11 mouse cellular contexts compared by ENCODE assay signal in the genomic region with DNA sequence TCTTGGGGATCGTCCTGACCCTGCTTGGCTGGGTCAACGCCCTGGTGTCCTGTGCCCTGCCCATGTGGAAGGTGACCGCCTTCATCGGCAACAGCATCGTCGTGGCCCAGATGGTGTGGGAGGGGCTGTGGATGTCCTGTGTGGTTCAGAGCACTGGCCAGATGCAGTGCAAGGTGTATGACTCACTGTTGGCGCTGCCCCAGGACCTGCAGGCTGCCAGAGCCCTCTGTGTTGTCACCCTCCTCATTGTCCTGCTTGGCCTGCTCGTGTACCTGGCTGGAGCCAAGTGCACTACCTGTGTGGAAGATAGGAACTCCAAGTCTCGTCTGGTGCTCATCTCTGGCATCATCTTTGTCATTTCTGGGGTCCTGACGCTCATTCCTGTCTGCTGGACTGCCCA. TPM values are rescaled to one million over a fixed set of nuclear protein-coding genes. Genes with fewer than 3 reads are reported as not detected.
DNase-seq lines count a peak whose midpoint lies in the region; ATAC-seq and TF ChIP-seq lines count a peak whose summit lies in the region.
"Had no signal": no experiment of that assay in that cellular context is flagged by ENCODE, and none has a peak within 500 bp of the region (broad histone marks: within the 10 kb centered on the region; RNA-seq: fewer than 3 reads in every experiment).

No protein-coding gene starts in this region.

- H3K4me3 ChIP-seq in kidney, adult 2 months (ENCODE audit: insufficient read depth, low read depth, low read length), result no peak overlapping the region
- no peak overlapping the region for H3K4me3 ChIP-seq in ES-Bruce4 (ENCODE audit: low read depth, low read length)
- H3K4me3 ChIP-seq in lung, postnatal 0 days (ENCODE audit: low read depth, low read length), result no peak overlapping the region
- H3K4me3 ChIP-seq: left cerebral cortex, adult 2 months; limb, embryonic 15.5 days had no signal

- no peak overlapping the region for H3K4me2 ChIP-seq in lung, postnatal 0 days (replicated peaks; ENCODE audit: low read depth, low read length)
- H3K4me2 ChIP-seq: limb, embryonic 15.5 days had no signal

- DNase-seq in kidney, adult 2 months, result peak; percentile 45
- no peak for DNase-seq in kidney, postnatal 4 days
- peak; percentile 73 for DNase-seq in adrenal gland, postnatal 25 days
- peak; percentile 70 for DNase-seq in lung, postnatal 0 days (ENCODE audit: low spot score)

- H3K9ac ChIP-seq in ES-Bruce4 (ENCODE audit: low read depth, poor library complexity, severe bottlenecking), result no peak overlapping the region
- no peak overlapping the region for H3K9ac ChIP-seq in lung, postnatal 0 days (replicated peaks; ENCODE audit: low read depth)
- H3K9ac ChIP-seq: limb, embryonic 15.5 days had no signal

- H3K36me3 ChIP-seq in kidney, adult 2 months (ENCODE audit: control insufficient read depth, insufficient read depth, low read length), result no peaks in the 10 kb centered on the region
- H3K36me3 ChIP-seq in ES-Bruce4 (ENCODE audit: control insufficient read depth, insufficient read depth, low read length, poor library complexity, severe bottlenecking), result 0 out of 2 replicates have a peak, but pooled peaks cover 6% of the 10 kb centered on the region
- no peaks in the 10 kb centered on the region for H3K36me3 ChIP-seq in lung, postnatal 0 days (ENCODE audit: insufficient read depth, low read length)
- H3K36me3 ChIP-seq: limb, embryonic 15.5 days had no signal

- no peak for TF ChIP-seq POLR2A in kidney, adult 2 months (IDR thresholded peaks at IDR 0.05; ENCODE audit: low read depth, low read length)
- TF ChIP-seq POLR2A in ES-Bruce4 (IDR thresholded peaks at IDR 0.05; ENCODE audit: insufficient read depth, low read length), result no peak

- no peaks in the 10 kb centered on the region for H3K27me3 ChIP-seq in kidney, adult 2 months (replicated peaks; ENCODE audit: control insufficient read depth, insufficient read depth, low read length)
- no peaks in the 10 kb centered on the region for H3K27me3 ChIP-seq in ES-Bruce4 (ENCODE audit: control insufficient read depth, insufficient read depth, low read length, poor library complexity, severe bottlenecking)
- H3K27me3 ChIP-seq in lung, postnatal 0 days (replicated peaks; ENCODE audit: insufficient read depth, low read length), result peaks cover 14% of the 10 kb centered on the region; the same call in 1 of the 2 replicates

- TF ChIP-seq EP300 in ES-Bruce4 (IDR thresholded peaks at IDR 0.05; ENCODE audit: insufficient read depth, low read depth, low read length), result no peak
- no peak for TF ChIP-seq EP300 in lung, postnatal 0 days (IDR thresholded peaks at IDR 0.05)

- no peaks in the 10 kb centered on the region for H3K9me3 ChIP-seq in ES-Bruce4 (replicated peaks; ENCODE audit: control insufficient read depth, insufficient read depth, low read length, poor library complexity, severe bottlenecking)
- no peaks in the 10 kb centered on the region for H3K9me3 ChIP-seq in lung, postnatal 0 days (ENCODE audit: low read length)
- H3K9me3 ChIP-seq: limb, embryonic 15.5 days had no signal

- 47% methylated on average over 10 of the region's 10 CpGs for WGBS in kidney, adult 2 months
- WGBS in lung, postnatal 0 days, result 46% methylated on average over 10 of the region's 10 CpGs

- peaks cover 17% of the 10 kb centered on the region for H3K4me1 ChIP-seq in kidney, adult 2 months (ENCODE audit: control insufficient read depth, insufficient read depth, low read length)
- H3K4me1 ChIP-seq in ES-Bruce4 (ENCODE audit: control insufficient read depth, insufficient read depth, low read length), result peaks cover 12% of the 10 kb centered on the region
- peaks cover 6% of the 10 kb centered on the region; the same call in 1 of the 2 replicates for H3K4me1 ChIP-seq in lung, postnatal 0 days (ENCODE audit: insufficient read depth, low read depth, low read length)

- H3K27ac ChIP-seq in kidney, adult 2 months (ENCODE audit: insufficient read depth, low read depth, low read length), result no peak overlapping the region
- 0 out of 2 replicates have a peak overlapping the region, but pooled peaks have one; percentile 51 for H3K27ac ChIP-seq in ES-Bruce4 (ENCODE audit: insufficient read depth, low read length)
- no peak overlapping the region for H3K27ac ChIP-seq in lung, postnatal 0 days (ENCODE audit: low read length)
- H3K27ac ChIP-seq: left cerebral cortex, adult 2 months; limb, embryonic 15.5 days had no signal

- ATAC-seq in lung, postnatal 0 days, result peak; percentile 40
- ATAC-seq in activated CD4-positive, CD25-positive, alpha-beta regulatory T cell, adult 4 months, result no peak
- no peak for ATAC-seq in granulocyte monocyte progenitor cell, adult 5-6 weeks (replicated peaks; ENCODE audit: poor library complexity, severe bottlenecking)

- no peak for TF ChIP-seq CTCF in kidney, adult 2 months (conservative IDR thresholded peaks at IDR 0.05; ENCODE audit: insufficient read depth, insufficient read length, low read depth, low read length)
- no peak for TF ChIP-seq CTCF in ES-Bruce4 (IDR thresholded peaks at IDR 0.05; ENCODE audit: low read depth, low read length)
- TF ChIP-seq CTCF in lung, postnatal 0 days (IDR thresholded peaks at IDR 0.05), result no peak

RNA-seq across cellular contexts. Expression of gene Cldn6, which starts 2.0 kb away (rescaled TPM):
- polyA plus RNA-seq in kidney, adult 2 months (2012; rRNA removed), result 2.5 and 2.6 TPM in 2 replicates
- 300 and 333 TPM in 2 replicates for polyA plus RNA-seq in ES-Bruce4 (2011; ENCODE audit: insufficient read depth, insufficient read length, low read depth, missing spikeins)
- not detected in 2 replicates for total RNA-seq in adrenal gland, postnatal 25 days (2021)
- polyA plus RNA-seq in lung, postnatal 0 days (2015; fragmentation: Nextera tagmentation; extraction: Ambion mirVana), result 5.9 and 6.3 TPM in 2 replicates
- polyA plus RNA-seq in activated CD4-positive, CD25-positive, alpha-beta regulatory T cell, adult 4 months (2017; shearing (Covaris generic)), result not detected
- 0.67 TPM in 1 of 2 replicates, not detected in the other for total RNA-seq in granulocyte monocyte progenitor cell, adult 5-6 weeks (2014; fragmentation: Nextera tagmentation)
- not detected in 2 replicates for total RNA-seq in granulocyte monocyte progenitor cell, adult 5-6 weeks (2017)
- total RNA-seq: gastrocnemius, adult 18-20 months; left cerebral cortex, adult 2 months; megakaryocyte, adult 5-6 weeks had no signal

RNA-seq across cellular contexts. Expression of gene Cldn9, which starts 2.7 kb away (rescaled TPM):
- 0.14 and 0.45 TPM in 2 replicates for polyA plus RNA-seq in kidney, adult 2 months (2012; rRNA removed)
- polyA plus RNA-seq in ES-Bruce4 (2011; ENCODE audit: insufficient read depth, insufficient read length, low read depth, missing spikeins), result 1.7 and 2.9 TPM in 2 replicates
- total RNA-seq in adrenal gland, postnatal 25 days (2021), result not detected in 2 replicates
- 0.44 and 0.76 TPM in 2 replicates for polyA plus RNA-seq in lung, postnatal 0 days (2015; fragmentation: Nextera tagmentation; extraction: Ambion mirVana)
- not detected for polyA plus RNA-seq in activated CD4-positive, CD25-positive, alpha-beta regulatory T cell, adult 4 months (2017; shearing (Covaris generic))
- not detected in 2 replicates for total RNA-seq in granulocyte monocyte progenitor cell, adult 5-6 weeks (2014; fragmentation: Nextera tagmentation)
- total RNA-seq in granulocyte monocyte progenitor cell, adult 5-6 weeks (2017), result not detected in 2 replicates
- total RNA-seq: megakaryocyte, adult 5-6 weeks had no signal

RNA-seq across cellular contexts. Expression of gene Tnfrsf12a, which starts 3.8 kb away (rescaled TPM):
- 10.0 and 14.4 TPM in 2 replicates for polyA plus RNA-seq in kidney, adult 2 months (2012; rRNA removed)
- 51.7 and 61.7 TPM in 2 replicates for polyA plus RNA-seq in ES-Bruce4 (2011; ENCODE audit: insufficient read depth, insufficient read length, low read depth, missing spikeins)
- total RNA-seq in adrenal gland, postnatal 25 days (2021), result 76.5 and 130 TPM in 2 replicates
- polyA plus RNA-seq in lung, postnatal 0 days (2015; fragmentation: Nextera tagmentation; extraction: Ambion mirVana), result 50.4 and 53.8 TPM in 2 replicates
- polyA plus RNA-seq in activated CD4-positive, CD25-positive, alpha-beta regulatory T cell, adult 4 months (2017; shearing (Covaris generic)), result 1 to 10 TPM; 5.6 to 6.5 TPM
- total RNA-seq in granulocyte monocyte progenitor cell, adult 5-6 weeks (2014; fragmentation: Nextera tagmentation), result 5.1 and 7.8 TPM in 2 replicates
- 4.7 and 7.7 TPM in 2 replicates for total RNA-seq in granulocyte monocyte progenitor cell, adult 5-6 weeks (2017)

RNA-seq across cellular contexts. Expression of gene Thoc6, which starts 7.4 kb away (rescaled TPM):
- 14.2 and 15.7 TPM in 2 replicates for polyA plus RNA-seq in kidney, adult 2 months (2012; rRNA removed)
- 57.3 and 63.1 TPM in 2 replicates for polyA plus RNA-seq in ES-Bruce4 (2011; ENCODE audit: insufficient read depth, insufficient read length, low read depth, missing spikeins)
- total RNA-seq in adrenal gland, postnatal 25 days (2021), result 31.2 and 31.8 TPM in 2 replicates
- polyA plus RNA-seq in lung, postnatal 0 days (2015; fragmentation: Nextera tagmentation; extraction: Ambion mirVana), result 18.1 and 18.6 TPM in 2 replicates
- polyA plus RNA-seq in activated CD4-positive, CD25-positive, alpha-beta regulatory T cell, adult 4 months (2017; shearing (Covaris generic)), result 10 to 100 TPM; 35.6 to 37.7 TPM
- total RNA-seq in granulocyte monocyte progenitor cell, adult 5-6 weeks (2014; fragmentation: Nextera tagmentation), result 49.8 and 50.2 TPM in 2 replicates
- total RNA-seq in granulocyte monocyte progenitor cell, adult 5-6 weeks (2017), result 37.1 and 39.3 TPM in 2 replicates

RNA-seq across cellular contexts. Expression of gene Hcfc1r1, which starts 7.7 kb away (rescaled TPM):
- 367 and 378 TPM in 2 replicates for polyA plus RNA-seq in kidney, adult 2 months (2012; rRNA removed)
- polyA plus RNA-seq in ES-Bruce4 (2011; ENCODE audit: insufficient read depth, insufficient read length, low read depth, missing spikeins), result 145 and 149 TPM in 2 replicates
- 139 and 171 TPM in 2 replicates for total RNA-seq in adrenal gland, postnatal 25 days (2021)
- polyA plus RNA-seq in lung, postnatal 0 days (2015; fragmentation: Nextera tagmentation; extraction: Ambion mirVana), result 104 and 107 TPM in 2 replicates
- 10 to 100 TPM; 62.9 to 71.5 TPM for polyA plus RNA-seq in activated CD4-positive, CD25-positive, alpha-beta regulatory T cell, adult 4 months (2017; shearing (Covaris generic))
- total RNA-seq in granulocyte monocyte progenitor cell, adult 5-6 weeks (2014; fragmentation: Nextera tagmentation), result 48.9 and 51.5 TPM in 2 replicates
- 13.5 and 16.6 TPM in 2 replicates for total RNA-seq in granulocyte monocyte progenitor cell, adult 5-6 weeks (2017)

Comparison
In these comparisons a context has a peak if more than half of its experiments do, and no peak if none do; other contexts are left out.
1. DNase-seq: peak in kidney, adult 2 months (single experiment), adrenal gland, postnatal 25 days (single experiment) and lung, postnatal 0 days (single experiment); none in kidney, postnatal 4 days (0 of 2).
2. RNA of gene Cldn6, which starts 2.0 kb away (polyA plus RNA-seq): 300 to 333 TPM in ES-Bruce4; 5.9 to 6.3 TPM in lung, postnatal 0 days, 2.5 to 2.6 TPM in kidney, adult 2 months and not detected in activated CD4-positive, CD25-positive, alpha-beta regulatory T cell, adult 4 months; every median in the first group is over 10 times any median in the second.